ENCODE assay signal across 8 mouse cellular contexts in the genomic region with DNA sequence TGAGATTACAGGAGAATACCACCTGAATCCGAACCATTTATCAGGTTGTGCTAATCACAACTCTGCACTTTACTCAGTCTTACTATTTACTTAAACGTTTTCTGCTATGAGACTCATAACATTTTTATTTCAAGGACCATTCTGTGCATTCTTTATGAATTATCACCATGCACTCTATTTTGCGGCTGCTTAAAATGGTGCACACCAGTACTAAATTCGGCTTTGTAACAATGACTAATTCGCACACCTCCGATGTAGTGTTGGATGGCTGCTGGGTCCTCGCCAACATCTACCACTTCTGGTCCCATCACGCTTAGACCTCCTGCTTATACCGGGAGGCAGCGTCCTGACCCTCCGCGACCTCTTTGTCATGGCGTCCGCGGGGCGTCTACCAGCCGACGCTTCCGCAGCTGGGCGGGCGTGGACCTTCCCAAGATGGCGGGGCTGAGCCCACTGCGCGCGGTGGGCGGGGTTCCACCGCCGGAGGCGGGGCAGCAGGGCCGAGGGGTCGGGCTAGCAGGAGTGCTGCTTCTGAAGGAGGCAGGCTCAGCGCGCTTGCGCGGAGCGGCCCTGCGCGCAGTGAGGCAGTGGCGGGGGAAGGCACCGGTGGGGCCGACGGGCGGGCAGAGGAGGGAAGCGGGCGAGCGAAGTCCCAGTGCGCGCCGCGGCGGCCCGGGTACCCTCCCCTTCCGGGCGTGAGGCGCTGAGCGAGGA. TPM values are rescaled to one million over a fixed set of nuclear protein-coding genes. Genes with fewer than 3 reads are reported as not detected.
DNase-seq lines count a peak whose midpoint lies in the region; ATAC-seq lines count a peak whose summit lies in the region.

Gene Ube2g1 (plus strand): TSS at position 590 of the 714 bp plus-strand sequence.

- H3K27me3 ChIP-seq in hindbrain, embryonic 12.5 days, result no peaks in the 10 kb centered on the region

- H3K9me3 ChIP-seq in hindbrain, embryonic 12.5 days (replicated peaks), result no peaks in the 10 kb centered on the region

- H3K27ac ChIP-seq in hindbrain, embryonic 12.5 days, result peak within 1 kb of the TSS; percentile 98

- WGBS in hindbrain, embryonic 12.5 days, result 2% methylated on average over 53 of the region's 56 CpGs

- H3K4me2 ChIP-seq in hindbrain, embryonic 12.5 days (replicated peaks), result peak within 1 kb of the TSS; percentile 49

- DNase-seq in NIH3T3 (ENCODE audit: low read depth), result peak; percentile 99
- DNase-seq in cerebellum, postnatal 10 days, result peak; percentile 98 to 99
- peak; percentile 97 to 98 for DNase-seq in frontal cortex, postnatal 10 days (ENCODE audit: low spot score in 2 of 2)
- peak; percentile 97 to 98 for DNase-seq in layer of hippocampus, postnatal 14 days (ENCODE audit: low spot score in 2 of 2)
- peak; percentile 97 for DNase-seq in lung, postnatal 14 days
- peak; percentile 94 for DNase-seq in retina, adult 2 months (ENCODE audit: low read depth, low spot score)
- peak; percentile 99 to 100 for DNase-seq in thymus, postnatal 36 days

- peak within 1 kb of the TSS; percentile 91 for H3K4me3 ChIP-seq in hindbrain, embryonic 12.5 days

- peak within 1 kb of the TSS; percentile 97 for H3K9ac ChIP-seq in hindbrain, embryonic 12.5 days

- H3K36me3 ChIP-seq in hindbrain, embryonic 12.5 days, result no peaks in the 10 kb centered on the region

- peaks cover 11% of the 10 kb centered on the region for H3K4me1 ChIP-seq in hindbrain, embryonic 12.5 days

- ATAC-seq in hindbrain, embryonic 12.5 days (ENCODE audit: low FRiP score), result peak; percentile 95

RNA-seq across cellular contexts. Expression of gene Ube2g1, which starts in this region (rescaled TPM):
- 115 and 123 TPM in 2 replicates for polyA plus RNA-seq in hindbrain, embryonic 12.5 days (2016; fragmentation: Nextera tagmentation; extraction: Ambion mirVana)
- 10 to 100 TPM; 49.8 to 50.8 TPM for total RNA-seq in layer of hippocampus, postnatal 14 days (2021)

Comparison
In these comparisons a context has a peak if more than half of its experiments do, and no peak if none do; other contexts are left out.
1. Peak in every context shown above with its lines: DNase-seq, ATAC-seq, H3K4me3 ChIP-seq and H3K27ac ChIP-seq.